Mouse (Mus musculus) adrenal gland, adult 18-20 months (tissue): ENCODE results near the gene Trem1. TPM values are rescaled to one million over a fixed set of nuclear protein-coding genes. Genes with fewer than 3 reads are reported as not detected.

Experiments
- DNase-seq, 2 experiments: peaks; one replicate each; pipeline ENCODE4 v3.0.0; 2021 to 2022; ENCODE audit warnings: low spot score in 2 of 2
- long read RNA-seq, 2 experiments: library from polyadenylated mRNA; stranded (forward); transcript quantifications; one replicate each; pipeline ENCODE4 v2.0.0; 2021
- total RNA-seq, 2 experiments: library from RNA; stranded (reverse); gene quantifications; 1 replicate in 1 of 2; 2 replicates in 1 of 2; pipeline ENCODE4 v1.2.3; 2021

Trem1 gene
- total RNA-seq = under 1 TPM in 1 of 2 experiments, not detected in 1; 0.20 TPM
- long read RNA-seq, experiment 1 = 0 reads
- long read RNA-seq, experiment 2, partial matches to known transcripts = 0 of 1 reads
- long read RNA-seq, experiment 2, other reads (novel, unspliced or antisense) = 0 of 1 reads

- no peak for DNase-seq
Measured at GRCm38 (mm10) chr17:48232518-48232917, at the start of gene Trem1. Trem1 (plus strand) TSS chr17:48232768.

GRCm38 (mm10) chr17:48185252-48185651 is 47.3 kb upstream of the Trem1 start:
- DNase-seq = no peak

- DNase-seq = no peak
Measured at GRCm38 (mm10) chr17:48192366-48192765, 40.2 kb upstream of the Trem1 start.

- DNase-seq = no peak
Measured at GRCm38 (mm10) chr17:48203086-48203485, 29.5 kb upstream of the Trem1 start.

GRCm38 (mm10) chr17:48212596-48212995 is 20.0 kb upstream of the Trem1 start:
- DNase-seq = no peak

GRCm38 (mm10) chr17:48213511-48213910 is 19.1 kb upstream of the Trem1 start:
- DNase-seq = no peak

- DNase-seq = no peak
Measured at GRCm38 (mm10) chr17:48215429-48215828, 17.1 kb upstream of the Trem1 start.

- DNase-seq = no peak
Measured at GRCm38 (mm10) chr17:48230680-48231079, 1.9 kb upstream of the Trem1 start.

- DNase-seq = no peak
Measured at GRCm38 (mm10) chr17:48233789-48234188, 1.2 kb downstream of the Trem1 start.

GRCm38 (mm10) chr17:48234550-48234949 is 2.0 kb downstream of the Trem1 start:
- DNase-seq = no peak

- no peak for DNase-seq
Measured at GRCm38 (mm10) chr17:48235773-48236370, 3.3 kb downstream of the Trem1 start.

GRCm38 (mm10) chr17:48237621-48238020 is 5.1 kb downstream of the Trem1 start:
- DNase-seq = no peak

GRCm38 (mm10) chr17:48247221-48247928 is 14.8 kb downstream of the Trem1 start, which contains the start of gene Trem3:
Trem3 (plus strand) TSS chr17:48247777.
- no peak for DNase-seq

GRCm38 (mm10) chr17:48249039-48249438 is 16.5 kb downstream of the Trem1 start:
- no peak for DNase-seq

GRCm38 (mm10) chr17:48249501-48249900 is 16.9 kb downstream of the Trem1 start:
- no peak for DNase-seq

- DNase-seq = no peak
Measured at GRCm38 (mm10) chr17:48250631-48251030, 18.1 kb downstream of the Trem1 start.

- DNase-seq = no peak
Measured at GRCm38 (mm10) chr17:48256575-48256974, 24.0 kb downstream of the Trem1 start.

- DNase-seq = no peak
Measured at GRCm38 (mm10) chr17:48261868-48262267, 29.3 kb downstream of the Trem1 start.

GRCm38 (mm10) chr17:48263741-48264362 is 31.3 kb downstream of the Trem1 start, which contains the start of gene Treml4:
Treml4 (plus strand) TSS chr17:48264295.
- no peak for DNase-seq

- DNase-seq = no peak
Measured at GRCm38 (mm10) chr17:48264662-48265061, 32.1 kb downstream of the Trem1 start.

GRCm38 (mm10) chr17:48266138-48266537 is 33.6 kb downstream of the Trem1 start:
- DNase-seq = no peak
